Mouse (Mus musculus) liver, adult 2 months (tissue): Measurements from ENCODE around the gene Olfr545. TPM values are rescaled to one million over a fixed set of nuclear protein-coding genes. Genes with fewer than 3 reads are reported as not detected.

Experiments used
- DNase-seq: peaks from one replicate; pipeline ENCODE4 v3.0.0-alpha.2; 2011; ENCODE audit warnings: low read depth, low spot score; ENCODE audit errors: extremely low read depth
- H3K27ac ChIP-seq: fragments of 200-500 bp; replicated peaks from 2 replicates; pipeline ENCODE4 v1.5.1; 2012; ENCODE audit warnings: low read depth, mild to moderate bottlenecking, control low read depth, inconsistent platforms, low read length; ENCODE audit not compliant: insufficient read depth
- H3K27me3 ChIP-seq: fragments of 200-500 bp; 2 replicates; pipeline ENCODE4 v1.6.1; 2012; ENCODE audit warnings: mild to moderate bottlenecking, moderate library complexity, low read length, inconsistent platforms; ENCODE audit not compliant: control insufficient read depth, insufficient read depth
- H3K36me3 ChIP-seq: fragments of 200-500 bp; 2 replicates; pipeline ENCODE4 v1.6.1; 2012; ENCODE audit warnings: low read length, inconsistent platforms; ENCODE audit not compliant: control insufficient read depth, insufficient read depth
- H3K4me1 ChIP-seq: fragments of 200-500 bp; 2 replicates; pipeline ENCODE4 v1.6.1; 2011; ENCODE audit warnings: low read length; ENCODE audit not compliant: control insufficient read depth, insufficient read depth
- H3K4me3 ChIP-seq: fragments of 200-500 bp; 2 replicates; pipeline ENCODE4 v1.5.1; 2011; ENCODE audit warnings: low read depth, mild to moderate bottlenecking, control low read depth, low read length, moderate library complexity; ENCODE audit not compliant: insufficient read depth
- H3K79me2 ChIP-seq: fragments of 200-500 bp; 2 replicates; pipeline ENCODE4 v1.6.1; 2012; ENCODE audit warnings: inconsistent platforms, mild to moderate bottlenecking, low read length, moderate library complexity; ENCODE audit not compliant: control insufficient read depth, insufficient read depth
- H3K9ac ChIP-seq: fragments of 200-500 bp; 2 replicates; pipeline ENCODE4 v1.6.1; 2012; ENCODE audit warnings: low read depth, mild to moderate bottlenecking, control low read depth, inconsistent platforms, low read length
- CTCF ChIP-seq: fragments of 200-500 bp; IDR thresholded peaks from 2 replicates; pipeline ENCODE4 v1.5.1; 2011; ENCODE audit warnings: low read depth, low read length, control low read depth
- POLR2A ChIP-seq: fragments of 200-500 bp; IDR thresholded peaks from 2 replicates; pipeline ENCODE4 v1.6.1; 2011; ENCODE audit warnings: low read length, control low read depth; ENCODE audit not compliant: insufficient read depth; ENCODE audit errors: extremely low read depth
- WGBS: fragments of 180-500 bp; shearing (Covaris S2); methylation state at CpG from one replicate; pipeline ENCODE4 v1.1.7; 2018; 5-methylcytosine and 5-hydroxymethylcytosine counted together
- polyA plus RNA-seq: library from polyadenylated mRNA; depleted of rRNA; stranded (reverse); fragments of >200 nt; gene quantifications from 2 replicates; pipeline ENCODE4 v1.2.3, GENCODE M21; 2012
- total RNA-seq: library from RNA; depleted of rRNA; stranded (reverse); fragments of >200 nt; gene quantifications from 2 replicates; pipeline ENCODE4 v1.2.3, GENCODE M21; 2014

The Olfr545 gene
- total and polyA plus RNA-seq, 2 experiments: not detected

DNA sequence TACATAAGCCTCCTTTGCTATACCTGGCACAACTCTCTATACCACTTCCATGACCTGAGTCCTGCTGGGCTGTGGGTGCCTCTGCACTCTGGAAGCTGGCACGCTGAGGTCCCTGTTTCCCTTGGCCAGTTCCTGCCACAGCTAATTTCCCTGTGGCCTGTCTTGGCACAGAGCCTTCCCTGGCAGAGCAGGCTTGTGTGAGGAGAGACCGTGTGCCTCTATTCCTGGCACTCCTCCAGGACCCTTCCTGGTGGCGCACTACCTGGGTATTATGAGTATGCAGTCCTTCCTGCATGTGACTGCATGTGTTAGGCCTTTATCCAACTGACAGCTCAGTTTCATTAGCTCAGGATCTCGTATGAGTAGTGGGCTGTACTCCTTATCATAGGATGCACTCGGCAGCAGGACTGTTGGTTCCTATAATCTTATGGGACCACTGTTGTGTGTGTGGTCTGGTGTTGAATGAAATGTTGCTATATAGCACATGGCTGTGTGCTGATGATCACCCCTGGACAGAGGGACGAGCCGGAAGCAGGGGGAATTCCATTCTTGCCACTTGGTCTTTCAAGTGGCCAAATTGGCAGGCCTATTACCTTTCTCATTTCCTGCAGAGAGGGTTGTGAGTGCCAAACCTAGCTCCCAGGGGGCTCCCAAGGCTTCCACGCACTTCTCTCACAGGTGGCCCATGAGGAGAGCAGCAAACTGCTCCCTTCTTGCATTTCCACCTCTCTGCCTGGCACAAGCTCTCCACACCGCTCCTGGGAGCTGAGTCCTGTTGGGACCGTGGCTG, 17.1 kb upstream of the Olfr545 start:
- TF ChIP-seq CTCF: no peak
- no peak for TF ChIP-seq POLR2A
- Histone ChIP-seq H3K79me2 (no peaks in the 10 kb centered on the region), H3K9ac (no peak overlapping the region), H3K36me3 (no peaks in the 10 kb centered on the region), H3K27me3 (no peaks in the 10 kb centered on the region), H3K27ac (no peak overlapping the region), H3K4me1 (0 out of 2 replicates have a peak, but pooled peaks cover 1% of the 10 kb centered on the region), H3K4me3 (no peak overlapping the region)
- peak; percentile 16 for DNase-seq
- 46% methylated on average over 10 of the region's 10 CpGs for WGBS

DNA sequence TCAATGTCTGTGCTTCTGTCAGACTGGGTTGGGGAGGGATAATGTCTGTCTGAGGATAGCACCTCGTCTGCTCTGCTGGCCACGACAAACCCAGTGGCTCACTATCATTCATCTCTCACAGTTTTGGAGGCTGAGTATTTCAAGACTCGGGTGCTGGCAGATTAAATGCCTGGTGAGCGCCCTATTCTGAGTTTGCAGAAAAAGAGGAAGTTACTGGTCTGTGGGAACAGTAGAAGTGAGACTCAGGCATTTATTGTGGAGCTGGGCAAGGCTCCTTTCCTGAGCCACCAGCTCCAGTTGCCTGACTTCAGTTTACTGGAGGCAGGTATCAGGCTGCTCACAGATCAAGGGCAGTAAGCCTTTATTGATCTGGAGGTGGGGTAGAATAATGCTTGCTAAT, 14.8 kb upstream of the Olfr545 start:
- DNase-seq: no peak
- Histone ChIP-seq H3K79me2 (no peaks in the 10 kb centered on the region), H3K4me1 (0 out of 2 replicates have a peak, but pooled peaks cover 1% of the 10 kb centered on the region), H3K27ac (no peak overlapping the region), H3K9ac (no peak overlapping the region), H3K27me3 (no peaks in the 10 kb centered on the region), H3K36me3 (no peaks in the 10 kb centered on the region), H3K4me3 (no peak overlapping the region)
- WGBS: 72% methylated on average over 4 of the region's 4 CpGs
- TF ChIP-seq CTCF: no peak
- no peak for TF ChIP-seq POLR2A

DNA sequence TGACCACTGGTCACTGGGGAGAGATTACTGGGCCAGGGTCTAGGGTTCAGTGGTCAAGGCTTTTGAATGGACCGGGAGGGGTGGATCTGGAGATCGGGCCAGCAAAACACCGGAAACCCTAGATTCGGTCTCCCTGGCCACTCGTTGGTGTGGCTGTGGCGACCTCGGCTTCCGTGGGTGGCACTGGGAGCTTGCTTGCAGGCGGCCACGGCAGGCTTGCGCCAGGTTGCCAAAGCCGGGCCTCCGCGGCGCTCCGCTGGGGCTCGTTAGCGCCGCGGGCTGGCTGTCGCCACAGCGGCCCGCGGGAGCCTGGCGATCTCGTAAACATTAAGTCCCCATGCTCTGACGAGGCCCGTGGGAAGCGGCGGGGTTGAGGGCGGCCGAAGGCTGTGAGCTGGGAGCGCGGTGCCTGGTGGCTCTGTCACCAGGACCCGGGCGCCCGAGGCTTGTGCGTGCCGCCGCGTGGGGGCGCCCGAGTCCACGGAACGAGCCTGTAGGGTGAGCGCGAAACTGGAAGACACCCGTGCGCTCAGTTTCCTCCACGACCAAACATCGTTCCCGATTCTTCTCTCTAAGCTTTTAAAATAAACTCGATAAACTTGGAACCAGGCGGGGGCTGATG, 13.6 kb upstream of the Olfr545 start:
- 2% methylated on average over 54 of the region's 54 CpGs for whole genome bisulfite sequencing
- Histone ChIP-seq H3K4me1 (0 out of 2 replicates have a peak, but pooled peaks cover 1% of the 10 kb centered on the region), H3K79me2 (no peaks in the 10 kb centered on the region), H3K9ac (peak overlapping the region; percentile 66), H3K27me3 (no peaks in the 10 kb centered on the region), H3K27ac (no peak overlapping the region), H3K4me3 (peak overlapping the region; percentile 51; the same call in 1 of the 2 replicates), H3K36me3 (no peaks in the 10 kb centered on the region)
- no peak for TF ChIP-seq POLR2A
- TF ChIP-seq CTCF: peak; percentile 86
- peak; percentile 29 for DNase-seq

GRCm38 (mm10) chr7:102511927-102512326, 12.6 kb upstream of the Olfr545 start:
- H3K27me3 ChIP-seq: no peaks in the 10 kb centered on the region
- no peaks in the 10 kb centered on the region for H3K79me2 ChIP-seq
- H3K9ac ChIP-seq: no peak overlapping the region
- 0 out of 2 replicates have a peak, but pooled peaks cover 1% of the 10 kb centered on the region for H3K4me1 ChIP-seq
- no peak overlapping the region for H3K4me3 ChIP-seq
- no peak overlapping the region for H3K27ac ChIP-seq
- H3K36me3 ChIP-seq: no peaks in the 10 kb centered on the region
- no peak for DNase-seq
- TF ChIP-seq POLR2A (no peak), CTCF (no peak)
- 92% methylated on average over 10 of the region's 10 CpGs for WGBS

DNA sequence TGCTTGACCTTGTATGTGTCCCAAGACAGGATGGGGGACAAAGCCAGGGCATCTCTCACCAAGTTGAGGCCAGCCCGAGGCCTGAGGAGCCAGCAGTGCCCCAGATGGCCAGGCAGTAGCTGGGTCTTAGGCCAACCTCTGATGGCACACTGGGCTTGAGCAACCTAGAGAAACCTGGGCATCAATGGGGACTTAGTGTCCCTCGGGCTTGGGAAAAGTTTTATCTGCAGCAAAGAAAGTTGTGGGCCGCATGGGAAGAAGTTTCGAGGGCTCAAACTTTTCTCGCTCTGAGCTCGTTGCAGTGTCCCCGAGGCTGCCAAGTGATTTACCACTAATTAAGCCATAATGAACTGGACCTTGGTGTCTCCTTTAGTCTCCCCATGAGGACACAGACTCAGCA, 10.4 kb upstream of the Olfr545 start:
- WGBS: 87% methylated on average over 7 of the region's 7 CpGs
- Histone ChIP-seq H3K27me3 (no peaks in the 10 kb centered on the region), H3K4me1 (0 out of 2 replicates have a peak, but pooled peaks cover 1% of the 10 kb centered on the region), H3K36me3 (no peaks in the 10 kb centered on the region), H3K9ac (no peak overlapping the region), H3K27ac (no peak overlapping the region), H3K4me3 (no peak overlapping the region), H3K79me2 (no peaks in the 10 kb centered on the region)
- TF ChIP-seq POLR2A (no peak), CTCF (no peak)
- DNase-seq: no peak
